In the genomic region with DNA sequence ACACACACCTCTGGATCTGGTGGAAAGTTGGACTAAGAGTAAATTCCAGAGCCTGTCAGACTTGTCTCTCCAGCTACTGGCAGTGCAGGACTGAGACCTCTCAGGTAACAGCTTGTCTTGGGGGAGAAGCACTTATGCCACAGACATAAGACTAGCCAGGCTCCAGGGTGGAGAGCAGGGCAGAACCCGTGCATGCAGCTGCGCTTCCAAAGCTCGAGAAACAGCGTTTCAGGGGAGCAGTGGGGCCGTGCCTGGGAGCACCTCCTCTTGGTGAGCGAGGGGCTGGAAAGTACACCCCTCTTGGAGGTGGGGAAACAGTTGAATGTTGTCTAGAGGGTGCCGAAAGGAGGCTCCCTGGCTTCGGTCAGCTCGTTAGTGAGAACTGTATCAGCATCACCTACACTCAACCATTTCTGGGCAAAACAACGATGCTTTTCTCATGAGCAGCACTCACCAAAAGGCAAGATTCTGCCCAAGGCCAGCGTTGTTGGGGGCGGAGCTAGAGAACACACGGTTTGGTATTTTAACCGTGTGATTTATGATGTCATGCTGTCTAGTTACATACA, we compare ENCODE assay signal across 8 mouse cellular contexts. TPM values are rescaled to one million over a fixed set of nuclear protein-coding genes. Genes with fewer than 3 reads are reported as not detected.
A peak's percentile ranks its signal among the peaks of the same experiment; 100 is the strongest.
DNase-seq lines count a peak whose midpoint lies in the region; ATAC-seq lines count a peak whose summit lies in the region.

No protein-coding gene starts in this region.

- peak overlapping the region; percentile 43 for H3K4me3 ChIP-seq in heart, embryonic 16.5 days (ENCODE audit: low read length)

- H3K4me1 ChIP-seq in heart, embryonic 16.5 days (ENCODE audit: control insufficient read depth, insufficient read depth, low read length): peaks cover 47% of the 10 kb centered on the region

- peak overlapping the region; percentile 67 for H3K4me2 ChIP-seq in heart, embryonic 16.5 days (ENCODE audit: low read depth, low read length)

- H3K27me3 ChIP-seq in heart, embryonic 16.5 days (ENCODE audit: control insufficient read depth, insufficient read depth, low read length): no peaks in the 10 kb centered on the region

- 23% methylated on average over 14 of the region's 14 CpGs for WGBS in heart, embryonic 16.5 days

- no peaks in the 10 kb centered on the region for H3K9me3 ChIP-seq in heart, embryonic 16.5 days (replicated peaks; ENCODE audit: control insufficient read depth, low read length)

- H3K27ac ChIP-seq in heart, embryonic 16.5 days (ENCODE audit: low read length): peak overlapping the region; percentile 84

- 0 out of 2 replicates have a peak, but pooled peaks have one; percentile 20 for ATAC-seq in heart, embryonic 16.5 days (replicated peaks; ENCODE audit: extremely low read depth, insufficient read depth, low FRiP score)

- DNase-seq in heart, adult 18-20 months: peak; percentile 50 to 65
- no peak for DNase-seq in heart, adult 8-10 months (ENCODE audit: low spot score)
- DNase-seq in c-Kit-negative CD71-positive TER-119-positive erythroid progenitor cells, embryonic 14.5 days (ENCODE audit: low read depth, low spot score): peak; percentile 68
- peak; percentile 60 for DNase-seq in lung, postnatal 36 days
- DNase-seq in cerebellum, postnatal 10 days: no peak
- no peak for DNase-seq in cerebellum, postnatal 36 days
- no peak for DNase-seq in right cerebral cortex, postnatal 36 days (ENCODE audit: low spot score in 2 of 2)

- no peaks in the 10 kb centered on the region for H3K36me3 ChIP-seq in heart, embryonic 16.5 days (ENCODE audit: control insufficient read depth, insufficient read depth)

- H3K9ac ChIP-seq in heart, embryonic 16.5 days (ENCODE audit: low read length): peak overlapping the region; percentile 73

RNA-seq across cellular contexts. Expression of a gene that starts 1.4 kb away (rescaled TPM):
- total RNA-seq in heart, adult 18-20 months (2021): 10 to 100 TPM; 18.7 to 21.8 TPM
- 10 to 100 TPM; 17.9 to 24.4 (median 22.7) TPM for total RNA-seq in heart, adult 8-10 months (2022)
- polyA plus RNA-seq in heart, embryonic 16.5 days (2015; fragmentation: Nextera tagmentation; extraction: Ambion mirVana): 11.6 and 13.6 TPM in 2 replicates

RNA-seq across cellular contexts. Expression of a gene that starts 19.5 kb away (rescaled TPM):
- total RNA-seq in heart, adult 18-20 months (2021): 100 to 1,000 TPM; 301 to 402 TPM
- 100 to 1,000 TPM; 260 to 429 (median 309) TPM for total RNA-seq in heart, adult 8-10 months (2022)
- 570 and 632 TPM in 2 replicates for polyA plus RNA-seq in heart, embryonic 16.5 days (2015; fragmentation: Nextera tagmentation; extraction: Ambion mirVana)

RNA-seq across cellular contexts. Expression of a gene that starts 20.9 kb away (rescaled TPM):
- not detected for total RNA-seq in heart, adult 18-20 months (2021)
- not detected for total RNA-seq in heart, adult 8-10 months (2022)
- polyA plus RNA-seq in heart, embryonic 16.5 days (2015; fragmentation: Nextera tagmentation; extraction: Ambion mirVana): not detected in 2 replicates

RNA-seq across cellular contexts. Expression of a gene that starts 28.1 kb away (rescaled TPM):
- total RNA-seq in heart, adult 18-20 months (2021): 10 to 100 TPM; 53.4 to 64.0 TPM
- total RNA-seq in heart, adult 8-10 months (2022): 10 to 100 TPM; 60.9 to 70.3 (median 65.5) TPM
- 64.5 and 77.7 TPM in 2 replicates for polyA plus RNA-seq in heart, embryonic 16.5 days (2015; fragmentation: Nextera tagmentation; extraction: Ambion mirVana)

RNA-seq across cellular contexts. Expression of a gene that starts 28.7 kb away (rescaled TPM):
- total RNA-seq in heart, adult 18-20 months (2021): 1 to 10 TPM in 1 of 2 experiments, under 1 TPM in 1; 0.80 to 1.1 TPM
- total RNA-seq in heart, adult 8-10 months (2022): 1 to 10 TPM in 1 of 4 experiments, under 1 TPM in 3; 0.89 to 1.6 (median 0.94) TPM
- polyA plus RNA-seq in heart, embryonic 16.5 days (2015; fragmentation: Nextera tagmentation; extraction: Ambion mirVana): 0.99 and 2.5 TPM in 2 replicates

Comparison
In these comparisons a context has a peak if more than half of its experiments do, and no peak if none do; other contexts are left out.
1. DNase-seq: peak in heart, adult 18-20 months (2 of 2), c-Kit-negative CD71-positive TER-119-positive erythroid progenitor cells, embryonic 14.5 days (single experiment) and lung, postnatal 36 days (single experiment); none in heart, adult 8-10 months (single experiment), cerebellum, postnatal 10 days (0 of 2), cerebellum, postnatal 36 days (0 of 2) and right cerebral cortex, postnatal 36 days (0 of 2).